Mouse (Mus musculus) kidney, adult 2 months (tissue): Measurements from ENCODE around the gene Pld6.

ENCODE experiments used
- CTCF ChIP-seq: fragments of 200-500 bp; conservative IDR thresholded peaks from 2 replicates; pipeline ENCODE4 v1.5.1; 2011; ENCODE audit warnings: low read depth, mild to moderate bottlenecking, control low read depth, low read length, moderate library complexity, mixed read lengths; ENCODE audit not compliant: insufficient read depth, insufficient read length
- POLR2A ChIP-seq: fragments of 200-500 bp; IDR thresholded peaks from one replicate; pipeline ENCODE4 v1.6.1; 2011; ENCODE audit warnings: low read depth, low read length, control low read depth

- no peak for TF ChIP-seq CTCF
- TF ChIP-seq POLR2A: no peak
Measured at GRCm38 (mm10) chr11:59745851-59746250, 41.6 kb downstream of the Pld6 start.
